8 mouse cellular contexts compared by ENCODE assay signal in the genomic region with DNA sequence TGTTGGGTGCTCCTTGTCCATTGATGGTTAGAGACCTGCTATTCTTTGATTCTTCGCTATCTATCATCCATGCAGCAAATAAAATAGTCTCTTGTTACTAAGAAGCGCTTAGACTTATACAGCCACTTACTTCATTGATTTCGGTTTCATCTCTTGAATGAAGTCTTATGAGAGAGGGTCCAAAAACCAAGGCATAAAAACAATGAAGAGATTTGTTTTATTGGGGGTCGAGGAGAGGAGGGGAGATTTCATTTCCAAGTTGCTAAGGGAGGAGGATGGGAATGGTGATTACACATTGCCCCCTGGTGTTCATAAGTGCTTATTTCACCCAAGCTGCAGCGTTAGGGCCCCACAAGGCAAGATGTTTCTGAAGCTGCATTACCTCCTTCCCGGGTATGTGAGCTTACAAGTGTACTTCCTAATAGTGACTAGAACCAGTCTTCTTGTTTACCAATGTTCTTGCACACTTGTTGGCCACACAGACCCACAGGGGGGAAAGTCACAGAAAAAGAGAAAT.
A peak's percentile ranks its signal among the peaks of the same experiment; 100 is the strongest.
DNase-seq lines count a peak whose midpoint lies in the region; ATAC-seq and TF ChIP-seq lines count a peak whose summit lies in the region.

No protein-coding gene starts in this region.

- no peak for TF ChIP-seq POLR2A in cerebellum, adult 2 months (IDR thresholded peaks at IDR 0.05; ENCODE audit: borderline replicate concordance, insufficient read depth, low read length)

- ATAC-seq in forebrain, embryonic 13.5 days = peak; percentile 54; the same call in 1 of the 2 replicates
- peak; percentile 52; the same call in 1 of the 2 replicates for ATAC-seq in midbrain, embryonic 11.5 days (ENCODE audit: low FRiP score)

- H3K9me3 ChIP-seq in forebrain, embryonic 13.5 days (replicated peaks) = no peaks in the 10 kb centered on the region
- H3K9me3 ChIP-seq in midbrain, embryonic 11.5 days (ENCODE audit: control insufficient read depth, low read length) = no peaks in the 10 kb centered on the region

- no peaks in the 10 kb centered on the region for H3K36me3 ChIP-seq in forebrain, embryonic 13.5 days (ENCODE audit: poor library complexity, severe bottlenecking)
- no peaks in the 10 kb centered on the region for H3K36me3 ChIP-seq in midbrain, embryonic 11.5 days (ENCODE audit: control insufficient read depth, insufficient read depth, low read length)

- 38% methylated on average over 6 of the region's 6 CpGs for WGBS in cerebellum, adult 2 months
- 41% methylated on average over 6 of the region's 6 CpGs for WGBS in forebrain, embryonic 13.5 days
- 44% methylated on average over 6 of the region's 6 CpGs for WGBS in midbrain, embryonic 11.5 days

- H3K9ac ChIP-seq in forebrain, embryonic 13.5 days = no peak overlapping the region
- H3K9ac ChIP-seq in midbrain, embryonic 11.5 days (ENCODE audit: low read length) = no peak overlapping the region

- DNase-seq in cerebellum, adult 2 months = peak; percentile 14 to 20
- no peak for DNase-seq in cerebellum, adult 11 months
- peak; percentile 24 for DNase-seq in urinary bladder, postnatal 25 days (ENCODE audit: low spot score)
- no peak for DNase-seq in urinary bladder, postnatal 10 days (ENCODE audit: low spot score)
- peak; percentile 44 to 70 for DNase-seq in layer of hippocampus, adult 18-20 months (ENCODE audit: low spot score in 2 of 2)
- DNase-seq in midbrain, embryonic 11.5 days (ENCODE audit: low spot score, missing footprints) = peak; percentile 93
- no peak for DNase-seq in spleen, postnatal 36 days (ENCODE audit: low spot score in 2 of 2)

- no peaks in the 10 kb centered on the region for H3K27me3 ChIP-seq in cerebellum, adult 2 months (ENCODE audit: control insufficient read depth, insufficient read depth, low read length)
- no peaks in the 10 kb centered on the region for H3K27me3 ChIP-seq in forebrain, embryonic 13.5 days
- no peaks in the 10 kb centered on the region for H3K27me3 ChIP-seq in midbrain, embryonic 11.5 days (ENCODE audit: control insufficient read depth, insufficient read depth, low read length)

- peak; percentile 63; the same call in 1 of the 2 replicates for TF ChIP-seq CTCF in cerebellum, adult 2 months (IDR thresholded peaks at IDR 0.05; ENCODE audit: borderline replicate concordance, insufficient read depth, low read depth, low read length)

- H3K4me3 ChIP-seq in cerebellum, adult 2 months (replicated peaks; ENCODE audit: insufficient read depth, low read depth, low read length) = no peak overlapping the region
- no peak overlapping the region for H3K4me3 ChIP-seq in forebrain, embryonic 13.5 days
- H3K4me3 ChIP-seq in midbrain, embryonic 11.5 days (ENCODE audit: low read depth, low read length) = no peak overlapping the region

- no peak overlapping the region for H3K27ac ChIP-seq in cerebellum, adult 2 months (ENCODE audit: insufficient read depth, low read length)
- H3K27ac ChIP-seq in forebrain, embryonic 13.5 days = no peak overlapping the region
- H3K27ac ChIP-seq in midbrain, embryonic 11.5 days (ENCODE audit: low read depth, low read length) = no peak overlapping the region

- no peak overlapping the region for H3K4me2 ChIP-seq in forebrain, embryonic 13.5 days
- H3K4me2 ChIP-seq in midbrain, embryonic 11.5 days = no peak overlapping the region

- H3K4me1 ChIP-seq in cerebellum, adult 2 months (ENCODE audit: control insufficient read depth, insufficient read depth, low read length) = peaks cover 5% of the 10 kb centered on the region; the same call in 1 of the 2 replicates
- H3K4me1 ChIP-seq in forebrain, embryonic 13.5 days = peaks cover 14% of the 10 kb centered on the region
- 0 out of 2 replicates have a peak, but pooled peaks cover 5% of the 10 kb centered on the region for H3K4me1 ChIP-seq in midbrain, embryonic 11.5 days (ENCODE audit: control insufficient read depth, insufficient read depth, low read length)

Comparison
In these comparisons a context has a peak if more than half of its experiments do, and no peak if none do; other contexts are left out.
1. DNase-seq: peak in cerebellum, adult 2 months (2 of 2), urinary bladder, postnatal 25 days (single experiment), layer of hippocampus, adult 18-20 months (2 of 2) and midbrain, embryonic 11.5 days (single experiment); none in cerebellum, adult 11 months (single experiment), urinary bladder, postnatal 10 days (single experiment) and spleen, postnatal 36 days (0 of 2).